Mouse (Mus musculus) layer of hippocampus, adult 11-12 months (tissue): Measurements from ENCODE around the gene Fam110a.

Experiments used
- DNase-seq: peaks from one replicate; pipeline ENCODE4 v3.0.0; 2022; ENCODE audit warnings: low spot score

Fam110a gene

GRCm38 (mm10) chr2:151937893-151938292, 42.1 kb downstream of the Fam110a start:
- no peak for DNase-seq

GRCm38 (mm10) chr2:151930389-151931074, 49.5 kb downstream of the Fam110a start:
- DNase-seq = peak; percentile 87

GRCm38 (mm10) chr2:151927103-151927502, 52.9 kb downstream of the Fam110a start:
- DNase-seq = no peak

- DNase-seq = no peak
These were observed 54.3 kb downstream of the Fam110a start for GRCm38 (mm10) chr2:151925715-151926114.

GRCm38 (mm10) chr2:151924276-151924675, 55.7 kb downstream of the Fam110a start:
- no peak for DNase-seq

- no peak for DNase-seq
These were observed 58.4 kb downstream of the Fam110a start for GRCm38 (mm10) chr2:151921596-151921995.

- DNase-seq = no peak
These were observed 59.0 kb downstream of the Fam110a start for GRCm38 (mm10) chr2:151921068-151921467.
